Mouse (Mus musculus): ENCODE results near the gene Vps37b. TPM values are rescaled to one million over a fixed set of nuclear protein-coding genes. Genes with fewer than 3 reads are reported as not detected.

Gene Vps37b
- 44.8 and 50.9 TPM in 2 replicates for polyA plus RNA-seq (2012; rRNA removed)

GRCm38 (mm10) chr5:124032001-124032508 is at the start of gene Vps37b:
Gene Vps37b (minus strand): TSS chr5:124032270.

GRCm38 (mm10) chr5:123973299-123974178 is 58.5 kb downstream of the Vps37b start, which contains the start of gene Hip1r:
Gene Hip1r (plus strand): TSS chr5:123973628.

Other genes starting within 250 kb of the Vps37b start
- 0.02 TPM in 1 of 2 replicates, not detected in the other for gene Hcar2, start 166.8 kb downstream of the Vps37b start, polyA plus RNA-seq (2012; rRNA removed)
- gene Hcar1, start 152.2 kb downstream of the Vps37b start, polyA plus RNA-seq (2012; rRNA removed), result 0.06 and 0.11 TPM in 2 replicates
- gene Denr, start 125.1 kb downstream of the Vps37b start, polyA plus RNA-seq (2012; rRNA removed), result 93.9 and 138 TPM in 2 replicates
- gene Gm43518, start 104.9 kb downstream of the Vps37b start, polyA plus RNA-seq (2012; rRNA removed), result 0.83 and 0.90 TPM in 2 replicates
- gene Ccdc62, start 101.6 kb downstream of the Vps37b start, polyA plus RNA-seq (2012; rRNA removed), result 4.0 and 6.8 TPM in 2 replicates
- 8.1 and 17.8 TPM in 2 replicates for gene Hip1r, start 58.6 kb downstream of the Vps37b start, polyA plus RNA-seq (2012; rRNA removed)
- gene Abcb9, start 63.5 kb upstream of the Vps37b start, polyA plus RNA-seq (2012; rRNA removed), result 0.96 and 1.1 TPM in 2 replicates
- 20.5 and 20.8 TPM in 2 replicates for gene Ogfod2, start 80.0 kb upstream of the Vps37b start, polyA plus RNA-seq (2012; rRNA removed)
- gene Arl6ip4, start 83.8 kb upstream of the Vps37b start, polyA plus RNA-seq (2012; rRNA removed), result 107 and 163 TPM in 2 replicates
- gene Pitpnm2, start 217.5 kb upstream of the Vps37b start, polyA plus RNA-seq (2012; rRNA removed), result 14.2 and 24.1 TPM in 2 replicates

Data from central nervous system, embryonic 11.5 days (tissue).